Mouse (Mus musculus): ENCODE measurements around the gene Iqgap2. TPM values are rescaled to one million over a fixed set of nuclear protein-coding genes. Genes with fewer than 3 reads are reported as not detected.

Iqgap2 gene
- polyA plus RNA-seq, 2 experiments, result 10.5 to 12.7 TPM

- Histone ChIP-seq H3K36me3 (ENCODE audit: control insufficient read depth, insufficient read depth, low read length) (no peaks in the 10 kb centered on the region), H3K27ac (replicated peaks; ENCODE audit: low read depth, low read length) (peak overlapping the region; percentile 48; the same call in 1 of the 2 replicates), H3K9me3 (ENCODE audit: control insufficient read depth, low read length) (no peaks in the 10 kb centered on the region), H3K4me1 (ENCODE audit: control insufficient read depth, insufficient read depth, low read length) (peaks cover 10% of the 10 kb centered on the region; the same call in 1 of the 2 replicates), H3K4me3 (replicated peaks; ENCODE audit: low read length) (peak overlapping the region; percentile 76), H3K4me2 (replicated peaks; ENCODE audit: low read depth, low read length, severe bottlenecking) (peak overlapping the region; percentile 100), H3K27me3 (ENCODE audit: control insufficient read depth, insufficient read depth, low read length) (no peaks in the 10 kb centered on the region), H3K9ac (ENCODE audit: low read depth, low read length, severe bottlenecking) (peak overlapping the region; percentile 80)
- peak; percentile 56 for DNase-seq (ENCODE audit: low spot score)
- peak; percentile 48; the same call in 1 of the 2 replicates for ATAC-seq (ENCODE audit: low FRiP score, low read depth)
- TF ChIP-seq POLR2A (IDR thresholded peaks at IDR 0.05; ENCODE audit: borderline replicate concordance, extremely low read depth, insufficient read depth, insufficient read length), result no peak
- WGBS, result 0% methylated on average over 33 of the region's 33 CpGs
Observed at GRCm38 (mm10) chr13:95890851-95891471, 761 bp downstream of the Iqgap2 start.

DNA sequence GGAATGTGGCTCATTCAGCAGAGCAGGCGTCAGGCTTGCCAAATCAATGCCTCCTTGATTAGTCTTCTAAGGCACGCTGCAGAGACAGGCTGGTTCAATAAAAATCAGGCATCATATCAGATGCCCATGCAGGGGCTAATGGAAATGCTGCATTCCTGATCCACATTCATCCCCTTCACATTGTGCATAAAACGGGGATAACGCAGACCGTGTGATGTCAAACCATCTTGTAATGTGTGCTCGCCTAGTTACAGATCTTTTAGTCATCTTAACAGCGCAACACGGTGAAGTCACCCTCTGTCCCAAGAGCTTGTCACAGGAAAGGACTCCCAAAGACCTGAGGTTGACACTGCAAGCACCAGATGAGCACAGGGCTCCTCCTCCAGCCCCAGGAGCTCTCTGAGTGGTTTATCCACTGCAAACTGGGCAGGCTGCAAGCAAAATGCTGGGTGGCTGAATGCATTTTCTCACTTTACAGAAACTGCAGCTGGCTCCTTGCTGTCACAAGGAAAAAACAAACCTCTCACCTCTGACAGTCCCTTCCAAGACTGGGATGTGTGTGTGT is 1.7 kb downstream of the Iqgap2 start:
- ATAC-seq (ENCODE audit: low FRiP score, low read depth), result no peak
- H3K27me3 ChIP-seq (ENCODE audit: control insufficient read depth, insufficient read depth, low read length), result no peaks in the 10 kb centered on the region
- H3K4me3 ChIP-seq (replicated peaks; ENCODE audit: low read length), result peak overlapping the region; percentile 76; the same call in 1 of the 2 replicates
- 0 out of 2 replicates have a peak overlapping the region, but pooled peaks have one; percentile 80 for H3K9ac ChIP-seq (ENCODE audit: low read depth, low read length, severe bottlenecking)
- H3K4me2 ChIP-seq (replicated peaks; ENCODE audit: low read depth, low read length, severe bottlenecking), result peak overlapping the region; percentile 100
- H3K4me1 ChIP-seq (ENCODE audit: control insufficient read depth, insufficient read depth, low read length), result peaks cover 10% of the 10 kb centered on the region; the same call in 1 of the 2 replicates
- H3K27ac ChIP-seq (replicated peaks; ENCODE audit: low read depth, low read length), result no peak overlapping the region
- no peaks in the 10 kb centered on the region for H3K9me3 ChIP-seq (ENCODE audit: control insufficient read depth, low read length)
- no peaks in the 10 kb centered on the region for H3K36me3 ChIP-seq (ENCODE audit: control insufficient read depth, insufficient read depth, low read length)
- TF ChIP-seq POLR2A (IDR thresholded peaks at IDR 0.05; ENCODE audit: borderline replicate concordance, extremely low read depth, insufficient read depth, insufficient read length), result no peak
- 29% methylated on average over 8 of the region's 8 CpGs for WGBS
- DNase-seq (ENCODE audit: low spot score), result no peak

- no peak for ATAC-seq (ENCODE audit: low FRiP score, low read depth)
- no peak overlapping the region for H3K4me2 ChIP-seq (replicated peaks; ENCODE audit: low read depth, low read length, severe bottlenecking)
Observed at GRCm38 (mm10) chr13:95889366-95889765, 2.4 kb downstream of the Iqgap2 start.

GRCm38 (mm10) chr13:95888621-95889020 is 3.1 kb downstream of the Iqgap2 start:
- ATAC-seq (ENCODE audit: low FRiP score, low read depth) (no peak), DNase-seq (ENCODE audit: low spot score) (no peak)
- Histone ChIP-seq H3K36me3 (ENCODE audit: control insufficient read depth, insufficient read depth, low read length) (no peaks in the 10 kb centered on the region), H3K4me1 (ENCODE audit: control insufficient read depth, insufficient read depth, low read length) (peaks cover 10% of the 10 kb centered on the region; the same call in 1 of the 2 replicates), H3K9me3 (ENCODE audit: control insufficient read depth, low read length) (no peaks in the 10 kb centered on the region), H3K4me3 (replicated peaks; ENCODE audit: low read length) (no peak overlapping the region), H3K27ac (replicated peaks; ENCODE audit: low read depth, low read length) (no peak overlapping the region), H3K27me3 (ENCODE audit: control insufficient read depth, insufficient read depth, low read length) (no peaks in the 10 kb centered on the region), H3K4me2 (replicated peaks; ENCODE audit: low read depth, low read length, severe bottlenecking) (no peak overlapping the region), H3K9ac (ENCODE audit: low read depth, low read length, severe bottlenecking) (no peak overlapping the region)
- TF ChIP-seq POLR2A (IDR thresholded peaks at IDR 0.05; ENCODE audit: borderline replicate concordance, extremely low read depth, insufficient read depth, insufficient read length), result no peak
- WGBS, result 89% methylated on average over 12 of the region's 12 CpGs

More at GRCm38 (mm10) chr13:95889366-95889765, 2.4 kb downstream of the Iqgap2 start:
- WGBS, result 92% methylated on average over 10 of the region's 10 CpGs
- Histone ChIP-seq H3K36me3 (ENCODE audit: control insufficient read depth, insufficient read depth, low read length) (no peaks in the 10 kb centered on the region), H3K27me3 (ENCODE audit: control insufficient read depth, insufficient read depth, low read length) (no peaks in the 10 kb centered on the region), H3K27ac (replicated peaks; ENCODE audit: low read depth, low read length) (no peak overlapping the region), H3K4me1 (ENCODE audit: control insufficient read depth, insufficient read depth, low read length) (peaks cover 10% of the 10 kb centered on the region; the same call in 1 of the 2 replicates), H3K9me3 (ENCODE audit: control insufficient read depth, low read length) (no peaks in the 10 kb centered on the region), H3K4me3 (replicated peaks; ENCODE audit: low read length) (no peak overlapping the region), H3K9ac (ENCODE audit: low read depth, low read length, severe bottlenecking) (no peak overlapping the region)
- no peak for TF ChIP-seq POLR2A (IDR thresholded peaks at IDR 0.05; ENCODE audit: borderline replicate concordance, extremely low read depth, insufficient read depth, insufficient read length)
- no peak for DNase-seq (ENCODE audit: low spot score)

GRCm38 (mm10) chr13:95888170-95888569 is 3.6 kb downstream of the Iqgap2 start:
- Histone ChIP-seq H3K9ac (ENCODE audit: low read depth, low read length, severe bottlenecking) (no peak overlapping the region), H3K4me2 (replicated peaks; ENCODE audit: low read depth, low read length, severe bottlenecking) (no peak overlapping the region), H3K27ac (replicated peaks; ENCODE audit: low read depth, low read length) (no peak overlapping the region), H3K4me1 (ENCODE audit: control insufficient read depth, insufficient read depth, low read length) (peaks cover 10% of the 10 kb centered on the region; the same call in 1 of the 2 replicates), H3K4me3 (replicated peaks; ENCODE audit: low read length) (no peak overlapping the region), H3K36me3 (ENCODE audit: control insufficient read depth, insufficient read depth, low read length) (no peaks in the 10 kb centered on the region), H3K9me3 (ENCODE audit: control insufficient read depth, low read length) (no peaks in the 10 kb centered on the region), H3K27me3 (ENCODE audit: control insufficient read depth, insufficient read depth, low read length) (no peaks in the 10 kb centered on the region)
- WGBS, result 81% methylated on average over 4 of the region's 4 CpGs
- TF ChIP-seq POLR2A (IDR thresholded peaks at IDR 0.05; ENCODE audit: borderline replicate concordance, extremely low read depth, insufficient read depth, insufficient read length), result no peak
- ATAC-seq (ENCODE audit: low FRiP score, low read depth) (no peak), DNase-seq (ENCODE audit: low spot score) (no peak)
